Mouse (Mus musculus): ENCODE data around the gene Rnf222. TPM values are rescaled to one million over a fixed set of nuclear protein-coding genes. Genes with fewer than 3 reads are reported as not detected.

Rnf222 gene
- total and polyA plus RNA-seq, 3 experiments = not detected

DNA sequence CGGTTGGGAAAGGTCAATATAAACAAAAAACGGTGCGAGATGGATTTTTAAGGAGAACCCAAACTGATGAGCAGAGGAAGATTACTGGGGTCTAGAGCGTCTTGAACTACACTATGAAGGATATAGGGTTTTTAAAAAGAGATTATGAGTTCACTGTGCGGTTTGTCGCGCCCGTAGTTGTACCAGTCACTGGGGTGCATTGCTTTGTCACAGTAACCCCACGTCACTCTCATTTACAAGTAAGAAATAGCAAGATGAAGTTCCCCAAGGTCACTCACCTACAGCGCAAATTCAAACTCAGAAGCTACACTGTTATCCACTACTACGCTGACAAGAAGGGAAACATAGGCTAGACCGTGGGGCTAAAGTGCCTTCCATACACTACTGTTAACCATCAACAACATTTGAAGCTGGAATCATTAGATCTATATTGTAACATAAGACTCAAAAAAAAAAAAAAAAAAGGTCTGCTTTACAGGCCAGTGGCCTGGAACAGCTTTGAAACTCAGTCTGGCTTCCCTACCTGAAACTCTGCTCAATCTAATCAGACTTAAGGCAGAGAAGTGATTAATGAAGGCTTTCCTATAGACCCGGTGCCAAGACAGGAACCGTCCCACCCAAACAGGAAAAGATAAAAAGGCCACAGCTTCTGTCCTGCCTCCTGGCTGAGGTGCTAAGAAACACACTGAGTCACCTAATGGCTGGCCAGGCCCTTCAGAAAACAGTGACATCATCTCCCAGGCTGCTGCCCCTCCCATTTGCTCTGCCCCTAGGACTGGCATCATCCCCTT is 34.5 kb upstream of the Rnf222 start:
- peaks cover 2 to 37% of the 10 kb centered on the region in 2 experiments; a peak in 2 of 4 replicates for H3K4me1 ChIP-seq (ENCODE audit: control insufficient read depth in 1 of 2, insufficient read depth in 2 of 2)
- peak; percentile 32; the same call in 1 of the 2 replicates for TF ChIP-seq CHD1 (IDR thresholded peaks at IDR 0.05; ENCODE audit: low read depth, low read length)
- TF ChIP-seq JUN (IDR thresholded peaks at IDR 0.05; ENCODE audit: insufficient read depth, low read depth, low read length) = 0 out of 2 replicates have a peak, but pooled peaks have one; percentile 37
- TF ChIP-seq GABPA (IDR thresholded peaks at IDR 0.05; ENCODE audit: insufficient replicate concordance, low read depth, low read length) = no peak
- peak; percentile 57 for TF ChIP-seq POLR2A (IDR thresholded peaks at IDR 0.05; ENCODE audit: low read depth, low read length)
- TF ChIP-seq ZNF384 (IDR thresholded peaks at IDR 0.05; ENCODE audit: low read depth, low read length) = peak; percentile 75
- no peak; the same call in 1 of the 2 replicates for TF ChIP-seq MAZ (IDR thresholded peaks at IDR 0.05; ENCODE audit: low read depth, low read length)
- no peak for TF ChIP-seq MAX (IDR thresholded peaks at IDR 0.05; ENCODE audit: low read length)
- peak; percentile 48; the same call in 1 of the 2 replicates for TF ChIP-seq JUND (conservative IDR thresholded peaks at IDR 0.05; ENCODE audit: low read depth, low read length)
- 0 out of 2 replicates have a peak, but pooled peaks have one; percentile 58 for TF ChIP-seq SIN3A (IDR thresholded peaks at IDR 0.05; ENCODE audit: low read length)
- TF ChIP-seq TBP (conservative IDR thresholded peaks at IDR 0.05; ENCODE audit: low read depth, low read length) = 0 out of 2 replicates have a peak, but pooled peaks have one; percentile 26
- TF ChIP-seq MEF2A (IDR thresholded peaks at IDR 0.05; ENCODE audit: borderline replicate concordance, low read depth, low read length) = no peak
- H3K79me2 ChIP-seq (replicated peaks; ENCODE audit: control insufficient read depth, extremely low read depth, insufficient read depth, poor library complexity, severe bottlenecking) = peaks cover 33% of the 10 kb centered on the region
- no peaks in the 10 kb centered on the region for H3K27me3 ChIP-seq (replicated peaks)
- H3K4me3 ChIP-seq (replicated peaks in 1 of 3; ENCODE audit: low read depth in 2 of 3, low read length in 2 of 3, poor library complexity in 1 of 3) = peak overlapping the region; percentile 63 to 92 (median 77)
- in situ Hi-C loops (cut with MboI; ENCODE audit: low pct_ligation_motif_present, low pct_unique_long_range_greater_than_20kb, low sequenced_read_pairs) (no loop called here), dilution Hi-C loops (cut with MboI; ENCODE audit: extremely low pct_ligation_motif_present, extremely low pct_unique_long_range_greater_than_20kb, low sequenced_read_pairs) (no loop called here)
- peak overlapping the region; percentile 97 for H3K9ac ChIP-seq (ENCODE audit: insufficient read depth, low read depth)
- peak overlapping the region; percentile 10; the same call in 1 of the 2 replicates for H3K27ac ChIP-seq (ENCODE audit: insufficient read depth, low read depth)
- peaks cover 0 to 9% of the 10 kb centered on the region in 2 experiments for H3K36me3 ChIP-seq (replicated peaks in 1 of 2; ENCODE audit: control insufficient read depth in 1 of 2, insufficient read depth in 1 of 2, low read length in 1 of 2)
- DNase-seq (ENCODE audit: extremely low read depth) = peak; percentile 75
- H3K4me2 ChIP-seq (ENCODE audit: insufficient read depth, low read depth, poor library complexity, severe bottlenecking) = peak overlapping the region; percentile 92
- H3K9me3 ChIP-seq (replicated peaks; ENCODE audit: low read length) = no peaks in the 10 kb centered on the region

GRCm38 (mm10) chr11:68854621-68855020 is 33.7 kb upstream of the Rnf222 start:
- H3K4me1 ChIP-seq (ENCODE audit: control insufficient read depth in 1 of 2, insufficient read depth in 2 of 2) = peaks cover 2 to 39% of the 10 kb centered on the region in 2 experiments; a peak in 2 of 4 replicates
- no peak for DNase-seq (ENCODE audit: extremely low read depth)
- in situ Hi-C loops (cut with MboI; ENCODE audit: low pct_ligation_motif_present, low pct_unique_long_range_greater_than_20kb, low sequenced_read_pairs) (no loop called here), dilution Hi-C loops (cut with MboI; ENCODE audit: extremely low pct_ligation_motif_present, extremely low pct_unique_long_range_greater_than_20kb, low sequenced_read_pairs) (no loop called here)
- TF ChIP-seq CHD2 (IDR thresholded peaks at IDR 0.05; ENCODE audit: low read length) (no peak), CHD1 (IDR thresholded peaks at IDR 0.05; ENCODE audit: low read depth, low read length) (no peak), JUN (IDR thresholded peaks at IDR 0.05; ENCODE audit: insufficient read depth, low read depth, low read length) (no peak), MAX (IDR thresholded peaks at IDR 0.05; ENCODE audit: low read length) (no peak), ZNF384 (IDR thresholded peaks at IDR 0.05; ENCODE audit: low read depth, low read length) (no peak), CTCF (conservative IDR thresholded peaks at IDR 0.05 in 1 of 2, IDR thresholded peaks at IDR 0.05 in 1 of 2; ENCODE audit: low read depth in 2 of 2, low read length in 2 of 2) (no peak), RAD21 (IDR thresholded peaks at IDR 0.05; ENCODE audit: low read depth, low read length) (no peak)
- H3K4me2 ChIP-seq (ENCODE audit: insufficient read depth, low read depth, poor library complexity, severe bottlenecking) = no peak overlapping the region
- peaks cover 26% of the 10 kb centered on the region for H3K79me2 ChIP-seq (replicated peaks; ENCODE audit: control insufficient read depth, extremely low read depth, insufficient read depth, poor library complexity, severe bottlenecking)
- H3K9me3 ChIP-seq (replicated peaks; ENCODE audit: low read length) = no peaks in the 10 kb centered on the region
- no peak overlapping the region for H3K27ac ChIP-seq (ENCODE audit: insufficient read depth, low read depth)
- no peak overlapping the region for H3K4me3 ChIP-seq (replicated peaks in 1 of 3; ENCODE audit: low read depth in 2 of 3, low read length in 2 of 3, poor library complexity in 1 of 3)
- H3K27me3 ChIP-seq (replicated peaks) = no peaks in the 10 kb centered on the region
- peaks cover 0 to 5% of the 10 kb centered on the region in 2 experiments for H3K36me3 ChIP-seq (replicated peaks in 1 of 2; ENCODE audit: control insufficient read depth in 1 of 2, insufficient read depth in 1 of 2, low read length in 1 of 2)
- no peak overlapping the region for H3K9ac ChIP-seq (ENCODE audit: insufficient read depth, low read depth)
